Mouse (Mus musculus) cerebellum, postnatal 14 days (tissue): ENCODE results near the gene Zer1.
A peak's percentile ranks its signal among the peaks of the same experiment; 100 is the strongest.

ENCODE experiments used
- DNase-seq, 2 experiments: peaks; one replicate each; pipeline ENCODE4 v3.0.0; 2021; ENCODE audit warnings: mixed read lengths in 2 of 2

The Zer1 gene

DNA sequence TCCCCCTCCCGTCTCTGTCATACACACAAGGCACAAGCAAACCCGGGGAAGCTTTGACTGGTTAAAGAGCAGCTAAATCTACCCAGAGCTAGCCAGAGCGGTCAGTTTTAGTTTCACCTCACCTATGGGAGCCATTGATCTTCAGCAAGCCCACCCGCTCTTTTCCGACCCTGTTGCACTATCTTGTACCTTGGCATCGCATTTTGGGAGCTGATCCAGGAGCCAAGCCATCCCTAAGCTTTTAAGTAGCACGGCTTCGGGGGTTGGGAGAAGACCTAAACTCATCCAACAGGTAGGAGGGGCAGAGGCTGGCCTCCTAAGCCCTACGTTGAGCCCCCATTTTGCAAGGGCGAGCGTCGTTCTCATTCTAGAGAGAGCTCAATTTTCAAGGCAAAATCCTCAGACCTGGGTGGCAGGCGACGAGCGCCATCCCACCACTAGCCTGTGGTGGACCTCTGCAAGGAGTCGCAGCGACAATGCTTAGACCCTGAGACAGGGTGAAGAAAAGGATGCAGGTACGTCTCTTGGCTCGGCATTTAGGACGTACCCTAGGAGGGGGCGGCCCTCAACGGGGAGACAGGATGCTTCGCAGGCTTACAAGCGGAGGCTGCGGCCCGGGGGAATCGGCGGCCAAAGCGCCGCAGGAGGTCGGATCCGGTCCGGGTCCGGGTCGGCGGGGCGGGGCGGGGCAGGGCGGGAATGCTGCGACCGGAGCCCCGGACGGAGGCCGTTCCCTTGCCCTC is 485 bp downstream of the Zer1 start:
- DNase-seq: peak in 1 of 2 experiments; percentile 59

DNA sequence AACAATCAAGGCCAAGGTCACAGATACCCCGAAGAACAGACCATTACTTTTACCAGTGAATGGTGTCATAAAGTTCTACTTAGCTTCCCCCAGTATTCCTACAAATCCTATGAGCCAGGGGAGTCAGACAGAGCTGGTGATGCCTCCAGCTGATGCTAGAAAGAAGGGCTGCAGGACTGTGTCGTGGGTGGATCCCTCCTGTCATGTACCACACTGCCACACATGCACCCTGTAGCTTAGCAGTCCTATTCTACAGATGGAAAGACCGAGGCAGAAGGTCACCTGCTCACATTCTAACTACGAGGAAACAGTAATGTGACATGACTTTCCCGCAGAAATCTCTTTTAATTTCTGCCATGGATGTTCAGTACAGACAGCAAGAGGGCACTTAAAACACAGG is 1.6 kb downstream of the Zer1 start:
- no peak for DNase-seq

DNA sequence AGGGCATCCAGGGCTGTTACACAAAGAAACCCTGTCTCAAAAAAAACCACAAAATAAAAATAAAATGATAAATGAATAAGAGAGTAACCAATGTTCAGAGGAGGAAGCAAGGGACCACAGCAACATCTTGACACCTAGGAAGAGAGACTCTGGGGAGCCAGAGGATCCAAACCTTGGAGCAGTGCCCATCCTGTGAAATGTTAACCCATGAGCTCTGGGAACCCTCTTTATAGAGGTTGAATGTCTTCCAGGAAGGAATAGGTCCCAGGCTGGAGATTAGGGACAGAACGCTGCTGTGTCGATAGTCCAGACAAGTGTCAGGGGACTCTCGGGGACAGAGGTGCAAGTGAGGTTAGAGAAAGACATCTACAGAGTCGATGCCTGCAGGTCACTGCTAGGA is 4.1 kb downstream of the Zer1 start:
- DNase-seq: no peak

DNA sequence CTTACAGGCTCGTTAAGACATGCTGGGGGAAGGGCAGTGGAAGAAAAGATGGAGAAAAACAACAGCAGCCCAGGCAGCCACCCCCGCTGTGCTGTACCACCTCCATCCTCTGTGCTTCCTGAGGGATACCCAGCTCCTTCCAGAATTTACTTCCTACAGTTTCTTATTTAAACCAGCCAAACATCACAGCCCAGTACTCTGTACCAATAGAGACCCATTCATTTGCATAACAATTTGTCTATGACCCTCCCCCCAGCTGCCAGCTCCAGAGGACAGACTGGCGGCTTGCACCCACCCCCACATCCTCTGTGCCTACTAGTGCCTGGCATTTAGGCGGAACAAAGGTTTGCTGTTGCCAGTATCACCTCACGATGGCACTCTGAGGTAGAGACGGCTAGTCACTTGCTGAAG is 4.7 kb downstream of the Zer1 start:
- no peak for DNase-seq

DNA sequence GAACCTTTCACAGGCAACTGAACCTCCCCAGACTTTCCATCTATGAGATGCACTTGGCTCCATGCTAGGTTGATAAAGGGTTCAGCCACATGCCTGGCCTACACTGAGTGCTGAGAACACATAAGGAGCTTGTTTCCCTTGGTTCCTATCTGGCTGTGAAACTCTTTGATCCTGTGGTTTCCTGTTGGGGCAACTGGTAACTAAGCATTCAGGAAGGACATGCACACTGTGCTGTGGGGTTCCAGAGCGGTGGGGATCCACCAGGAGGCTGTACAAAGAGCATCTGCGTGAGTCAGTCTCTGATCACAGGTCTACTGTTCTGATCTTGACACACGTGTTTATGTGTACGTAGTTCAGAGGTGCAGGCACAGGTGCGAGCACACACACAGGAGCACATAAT is 11.8 kb downstream of the Zer1 start:
- DNase-seq: no peak

DNA sequence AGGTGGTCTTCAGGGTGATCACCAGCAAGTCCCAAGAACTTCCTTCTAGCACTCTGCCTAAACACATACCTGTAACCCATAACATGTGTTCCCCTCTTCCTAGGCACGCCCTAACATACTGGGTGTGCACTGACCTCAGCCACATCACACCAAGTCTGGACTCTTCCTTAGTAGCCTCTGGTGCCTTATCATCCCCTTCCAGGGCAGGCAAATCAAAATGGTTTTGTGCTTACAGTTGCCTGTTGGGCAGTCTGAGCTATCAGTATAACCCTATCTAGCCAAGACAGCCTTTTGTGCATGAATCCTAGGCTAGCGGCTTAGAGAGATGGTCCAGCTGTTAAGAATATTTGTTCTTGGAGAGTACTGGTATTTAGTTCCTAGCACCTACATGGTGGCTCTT is 12.9 kb downstream of the Zer1 start:
- no peak for DNase-seq

DNA sequence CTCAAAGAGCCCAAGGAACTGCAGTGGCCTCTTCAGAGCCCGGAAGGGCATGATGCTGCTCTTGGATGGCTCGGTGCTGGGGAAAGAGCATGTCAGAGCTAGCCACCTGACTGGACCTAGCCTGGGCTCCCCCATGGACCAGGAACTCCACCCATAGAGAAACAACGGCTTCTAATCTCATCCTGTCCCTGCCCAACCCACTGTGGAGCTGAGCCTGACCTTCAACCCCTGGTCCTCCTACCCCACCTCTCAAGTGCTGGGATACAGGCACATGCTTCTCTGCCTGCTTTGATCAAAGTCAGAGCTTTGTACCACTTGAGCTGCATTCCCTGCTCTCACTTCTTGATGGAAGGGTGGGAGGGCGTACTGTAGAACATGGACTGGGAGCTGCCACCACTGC is 16.1 kb downstream of the Zer1 start:
- no peak for DNase-seq

DNA sequence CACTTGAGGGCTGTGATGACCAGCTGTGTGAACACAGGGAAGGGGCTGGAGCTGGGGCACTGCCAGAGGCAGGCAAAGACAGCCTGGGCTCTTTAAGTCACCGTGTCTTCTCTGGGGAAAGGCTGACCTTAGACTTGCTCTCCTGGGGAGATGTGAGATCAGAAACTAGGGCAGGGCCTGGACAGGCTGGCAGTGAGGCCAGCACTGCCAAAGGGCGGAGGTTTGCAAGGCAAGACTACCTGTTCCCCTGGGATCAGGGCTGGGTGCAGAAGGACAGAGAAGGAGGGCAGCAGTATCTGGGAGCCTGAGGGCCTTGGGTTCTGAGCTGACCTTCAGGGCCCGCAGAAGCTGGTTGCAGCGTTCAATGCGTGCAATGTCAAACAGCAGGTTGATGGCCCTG is 16.7 kb downstream of the Zer1 start:
- no peak for DNase-seq

DNA sequence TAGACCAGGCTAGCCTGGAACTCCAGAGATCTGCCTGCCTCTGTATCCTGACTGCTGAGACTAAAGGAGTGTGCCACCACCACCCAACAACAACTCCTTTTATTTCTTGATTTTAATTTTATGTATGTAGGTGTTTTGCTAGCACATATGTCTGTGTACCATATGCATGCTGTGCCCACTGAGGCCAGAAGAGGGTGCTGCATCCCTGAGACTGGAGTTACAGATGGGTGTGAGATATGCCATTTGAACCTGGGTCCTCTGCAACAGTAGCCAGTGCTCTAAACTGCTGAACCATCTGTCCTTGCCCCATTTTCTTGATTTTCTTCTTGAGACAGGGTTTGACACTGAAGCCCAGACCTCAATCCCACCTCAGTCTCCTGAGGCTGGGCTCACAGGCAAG is 18.0 kb downstream of the Zer1 start:
- DNase-seq: peak; percentile 73 to 77

DNA sequence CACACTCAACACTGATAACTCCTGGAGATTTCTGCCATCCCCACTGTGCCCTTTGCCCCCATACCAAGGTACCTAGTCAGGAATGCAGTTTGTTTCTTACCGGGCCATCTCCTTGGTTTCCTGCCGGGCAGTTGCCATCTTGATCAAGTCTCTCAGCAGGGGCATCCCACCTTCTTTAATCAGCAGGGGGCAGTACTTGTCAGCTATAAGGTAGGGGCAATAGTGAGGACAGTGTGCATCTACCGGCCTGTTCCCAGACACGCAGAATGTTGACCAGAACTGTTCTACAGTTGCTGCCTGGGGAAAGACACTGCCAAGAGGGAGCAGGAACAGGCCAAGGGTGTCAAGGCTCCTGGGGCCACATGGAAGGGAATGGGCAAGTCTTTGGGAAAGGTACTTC is 24.2 kb downstream of the Zer1 start:
- no peak for DNase-seq

DNA sequence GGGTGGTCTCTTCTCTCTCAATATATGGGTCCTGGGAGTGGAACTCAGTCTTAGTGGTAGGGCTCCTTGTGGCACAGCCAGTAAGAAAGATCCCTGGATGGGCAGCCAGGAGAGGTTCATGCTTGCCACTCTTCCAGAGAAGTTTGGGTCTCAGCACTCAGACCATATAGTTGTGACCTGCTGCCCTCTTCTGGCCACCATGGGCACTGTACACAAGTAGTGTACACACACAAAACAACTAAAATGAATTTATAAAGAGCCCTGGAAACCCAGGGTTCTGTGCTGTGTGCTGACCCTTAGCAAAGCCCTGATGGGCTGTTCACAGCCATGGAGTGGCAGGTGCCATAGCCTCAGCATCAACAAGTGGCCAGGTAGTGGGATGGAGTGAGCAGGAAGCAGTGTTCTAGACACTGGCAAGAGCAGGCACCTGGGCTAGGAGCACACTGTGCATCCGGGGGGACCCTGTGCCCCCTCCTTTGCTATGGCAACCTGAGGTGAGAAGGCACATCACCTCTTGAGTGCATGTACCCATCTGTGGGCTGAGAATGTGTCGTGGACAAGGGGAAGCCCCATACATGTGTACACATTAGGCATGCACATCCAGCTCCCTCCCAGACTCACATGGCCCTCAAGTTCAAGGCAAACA is 28.4 kb downstream of the Zer1 start:
- peak; percentile 73 to 79 for DNase-seq

DNA sequence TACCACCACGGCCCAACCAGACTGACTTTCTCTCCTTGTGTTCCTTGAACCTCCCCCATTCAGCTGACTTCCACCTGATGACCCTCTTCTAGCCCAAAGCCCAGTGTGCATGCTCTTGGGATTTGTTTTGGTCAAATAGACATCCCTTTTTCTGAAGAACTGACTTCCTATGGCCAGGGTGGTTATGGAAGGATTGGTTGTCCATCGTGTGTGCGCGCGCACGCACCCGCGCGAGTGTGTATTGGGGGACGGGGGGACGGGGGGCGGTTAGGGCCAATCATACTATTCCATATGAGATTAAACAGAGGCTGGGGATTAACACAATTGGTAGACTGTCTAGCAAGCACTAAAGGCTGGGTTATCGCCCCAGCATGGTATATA is 30.2 kb downstream of the Zer1 start:
- no peak for DNase-seq

DNA sequence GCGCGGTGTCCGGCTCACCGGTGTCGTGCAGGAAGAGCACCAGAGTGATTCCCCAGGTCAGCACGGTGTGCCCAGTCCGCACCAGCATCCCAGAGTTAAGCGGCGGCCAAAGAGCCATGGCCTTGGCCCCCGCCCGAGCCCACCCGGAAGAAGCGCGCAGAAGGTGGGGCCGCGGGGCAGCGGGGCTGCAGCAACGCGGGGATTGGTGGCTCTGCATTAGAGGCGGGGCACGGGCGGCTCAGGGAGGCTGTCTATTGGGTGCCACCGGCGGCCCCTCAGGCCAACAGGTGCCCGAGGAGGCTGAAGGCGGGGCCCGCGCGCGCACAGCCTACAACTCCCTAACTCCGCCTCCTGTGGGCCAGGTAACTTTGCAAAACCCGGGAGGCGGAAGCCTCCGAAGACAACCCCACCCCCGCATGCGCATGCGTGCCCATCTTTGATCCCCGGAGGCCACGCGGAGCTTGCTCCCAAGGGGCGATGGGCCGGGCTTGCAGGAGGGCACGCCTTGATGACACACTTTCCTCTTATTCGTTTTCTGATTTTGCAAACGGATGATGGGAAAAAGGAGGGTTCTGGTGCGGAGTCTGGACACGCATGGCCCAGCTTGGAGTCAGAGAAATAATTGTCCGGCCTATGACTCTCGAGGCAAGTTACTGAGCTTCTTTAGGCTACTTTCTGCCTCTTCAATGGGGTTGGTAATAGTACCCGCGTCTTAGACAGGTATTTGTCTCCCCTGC is 30.7 kb downstream of the Zer1 start, which contains the start of gene Zdhhc12:
Zdhhc12 (minus strand) TSS at position 178 of the 737 bp plus-strand sequence.
- peak; percentile 92 to 95 for DNase-seq

DNA sequence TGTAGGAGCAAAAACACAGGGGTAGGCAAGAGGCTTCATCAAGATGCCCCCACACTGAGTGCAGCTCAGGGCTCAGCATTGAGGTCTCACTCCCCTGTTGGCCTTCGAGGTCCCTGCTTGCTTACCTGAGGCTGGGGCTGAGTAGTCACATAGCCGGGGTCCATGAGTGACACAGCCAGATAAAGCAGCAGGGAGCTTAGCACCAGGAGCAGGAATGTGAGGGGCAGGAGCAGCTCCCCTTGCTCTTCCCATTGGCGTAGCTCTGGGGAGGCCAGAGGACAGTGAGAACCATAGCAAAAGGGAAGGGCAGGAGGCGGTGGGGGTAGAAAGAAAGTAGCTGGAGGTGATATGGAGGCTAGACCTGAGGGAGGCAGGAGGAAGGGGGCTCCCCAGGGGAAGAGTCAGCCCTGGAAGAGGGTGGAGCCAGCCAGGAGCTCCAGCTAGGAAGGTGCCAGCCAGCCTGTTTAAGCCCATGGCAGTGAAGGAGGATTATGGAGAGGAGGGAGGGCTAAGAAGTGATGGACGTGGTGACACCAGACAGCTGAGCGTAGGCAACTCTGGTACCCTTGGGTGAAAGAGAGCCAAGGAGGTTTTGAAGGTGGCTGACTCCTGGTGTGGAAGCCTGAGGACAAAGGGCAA is 32.0 kb downstream of the Zer1 start:
- DNase-seq: no peak

DNA sequence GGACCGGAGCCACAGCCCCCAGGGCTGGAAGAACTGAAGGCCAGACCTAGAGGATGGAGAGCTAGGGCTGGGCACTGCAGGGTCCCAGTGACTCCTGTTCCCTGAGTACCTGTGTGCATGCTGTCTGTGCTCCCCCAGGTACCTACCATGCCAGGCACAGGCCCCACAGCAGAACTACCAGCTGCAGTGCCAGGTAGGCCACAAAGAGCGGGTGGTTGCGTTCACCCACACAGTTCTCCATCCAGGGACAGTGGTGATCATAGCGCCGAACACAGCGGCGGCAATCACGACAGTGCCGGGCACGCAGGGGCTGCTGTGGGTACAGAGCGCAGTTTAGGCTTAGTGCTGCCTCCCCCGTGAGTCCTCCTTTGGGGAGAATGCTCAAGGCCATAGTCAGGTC is 32.9 kb downstream of the Zer1 start:
- no peak for DNase-seq

DNA sequence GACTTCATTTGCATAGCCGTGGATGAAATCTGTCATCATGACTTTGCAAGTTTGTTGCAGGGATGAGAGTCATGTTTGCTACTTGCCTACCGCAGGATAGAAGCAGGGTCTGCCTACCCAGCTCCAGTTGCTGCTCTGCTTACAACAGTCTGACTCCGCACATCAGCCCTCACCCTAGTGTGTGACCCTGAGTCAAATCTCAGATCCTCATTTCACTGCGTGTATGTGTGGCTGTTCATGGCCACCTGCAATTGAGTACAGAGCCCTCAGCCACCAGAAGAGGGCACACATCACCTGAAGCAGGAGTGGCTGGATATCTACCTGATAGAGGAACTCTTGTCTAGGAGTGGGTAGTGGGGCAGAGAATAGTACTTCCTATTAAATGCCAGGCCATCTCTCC is 37.1 kb downstream of the Zer1 start:
- no peak for DNase-seq

DNA sequence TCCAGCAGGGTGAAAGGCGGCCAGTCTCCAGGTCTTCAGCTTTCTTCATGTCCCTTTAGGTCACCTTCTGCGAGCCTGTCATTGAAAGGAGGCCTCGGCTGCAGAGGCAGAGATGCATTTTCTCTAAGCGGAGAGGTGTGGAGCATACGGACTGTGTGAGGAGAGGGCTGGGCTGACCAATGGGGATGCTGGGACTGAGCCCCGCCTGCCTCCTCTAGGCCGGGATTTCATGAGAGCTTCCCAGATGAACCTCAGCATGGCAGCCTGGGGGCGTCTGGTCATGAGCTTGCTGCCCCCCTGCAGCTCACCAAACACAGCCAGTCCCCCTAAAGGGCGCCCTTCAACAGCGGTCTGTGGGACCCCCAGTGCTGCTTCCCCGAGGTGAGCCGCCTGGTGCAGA is 39.8 kb downstream of the Zer1 start:
- no peak for DNase-seq

DNA sequence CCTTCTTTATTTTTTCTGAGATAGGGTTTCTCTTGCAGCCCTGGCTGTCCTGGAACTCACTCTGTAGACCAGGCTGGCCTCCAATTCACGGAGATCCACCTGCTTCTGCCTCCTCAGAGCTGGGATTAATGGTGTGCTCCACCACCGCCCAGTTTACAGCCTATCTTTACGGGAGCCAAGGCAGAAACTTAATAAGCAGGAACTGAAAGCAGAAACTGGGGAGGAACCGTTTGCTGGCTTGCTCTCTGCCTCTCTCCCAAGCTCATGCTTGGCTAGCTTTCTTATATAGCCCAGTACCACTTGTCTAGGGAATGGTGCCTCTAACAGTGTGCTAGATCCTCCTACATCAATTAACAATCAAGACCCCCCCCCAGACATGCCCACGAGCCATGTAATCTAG is 40.3 kb downstream of the Zer1 start:
- DNase-seq: no peak

DNA sequence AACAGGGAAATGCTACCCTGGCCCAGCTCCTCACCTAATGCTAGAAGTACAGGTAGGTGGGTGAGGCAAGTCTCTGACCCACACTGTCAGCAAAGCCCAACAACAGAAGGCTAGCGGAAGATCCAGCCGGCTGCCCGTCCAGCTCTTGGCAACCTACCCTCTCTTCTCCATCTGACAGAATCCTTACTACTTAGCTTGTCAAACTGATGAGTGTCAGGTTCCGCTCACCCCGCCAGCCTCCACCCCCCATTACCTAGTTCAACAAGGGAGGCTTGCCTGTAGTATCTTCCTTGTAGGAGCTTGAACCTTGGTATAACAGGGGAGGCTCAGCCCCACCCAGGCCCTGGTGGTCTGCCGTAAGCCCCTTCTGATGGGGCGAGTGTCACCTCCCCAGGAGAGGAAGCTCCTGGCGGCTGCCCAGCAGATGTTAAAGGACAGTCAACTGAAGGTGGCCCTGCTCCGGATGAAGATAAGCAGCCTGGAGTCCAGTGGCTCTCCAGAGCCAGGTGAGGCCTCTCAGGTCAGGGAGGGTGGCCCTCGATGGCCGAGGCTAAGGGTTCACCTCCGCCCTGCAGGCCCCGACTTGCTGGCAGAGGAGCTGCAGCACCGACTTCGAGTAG is 44.1 kb downstream of the Zer1 start:
- DNase-seq: no peak

DNA sequence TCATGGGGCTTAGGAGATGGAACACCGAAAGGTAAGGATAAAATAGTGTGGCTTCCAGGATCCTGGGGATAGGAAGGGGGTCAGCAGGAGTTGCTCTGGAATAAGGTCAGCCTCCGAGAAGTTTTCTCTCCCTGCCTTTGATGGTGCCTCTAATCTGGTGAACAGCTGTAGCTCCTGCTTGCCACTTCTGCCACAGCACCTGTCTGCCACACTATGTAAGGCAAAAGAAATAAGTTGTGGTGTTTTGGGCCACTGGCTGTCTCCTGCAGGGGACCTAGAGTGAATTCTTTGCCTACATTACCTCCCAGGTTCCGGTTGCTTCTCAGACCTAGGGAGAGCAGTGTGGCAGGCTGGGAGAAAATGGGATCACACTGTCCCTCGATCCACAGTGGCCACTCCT is 45.6 kb downstream of the Zer1 start:
- no peak for DNase-seq

DNA sequence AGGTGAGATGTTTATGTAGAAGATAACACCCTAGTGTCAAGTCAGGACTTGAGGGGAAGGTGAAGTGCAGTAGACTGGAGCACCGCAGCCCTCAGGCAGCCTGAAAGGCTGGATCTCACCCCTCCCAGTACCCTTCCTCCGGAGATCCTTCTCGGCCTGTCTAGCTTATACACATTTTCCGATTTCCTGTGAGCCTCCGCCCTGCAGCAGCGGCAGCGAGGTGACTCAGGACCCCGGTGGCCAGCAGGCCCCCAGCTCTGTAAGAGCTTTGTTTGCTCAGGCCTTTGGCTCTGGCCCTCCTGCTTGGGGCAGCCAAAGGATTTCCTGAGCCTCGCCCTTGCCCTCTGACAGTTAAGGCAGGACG is 46.1 kb downstream of the Zer1 start:
- no peak for DNase-seq

DNA sequence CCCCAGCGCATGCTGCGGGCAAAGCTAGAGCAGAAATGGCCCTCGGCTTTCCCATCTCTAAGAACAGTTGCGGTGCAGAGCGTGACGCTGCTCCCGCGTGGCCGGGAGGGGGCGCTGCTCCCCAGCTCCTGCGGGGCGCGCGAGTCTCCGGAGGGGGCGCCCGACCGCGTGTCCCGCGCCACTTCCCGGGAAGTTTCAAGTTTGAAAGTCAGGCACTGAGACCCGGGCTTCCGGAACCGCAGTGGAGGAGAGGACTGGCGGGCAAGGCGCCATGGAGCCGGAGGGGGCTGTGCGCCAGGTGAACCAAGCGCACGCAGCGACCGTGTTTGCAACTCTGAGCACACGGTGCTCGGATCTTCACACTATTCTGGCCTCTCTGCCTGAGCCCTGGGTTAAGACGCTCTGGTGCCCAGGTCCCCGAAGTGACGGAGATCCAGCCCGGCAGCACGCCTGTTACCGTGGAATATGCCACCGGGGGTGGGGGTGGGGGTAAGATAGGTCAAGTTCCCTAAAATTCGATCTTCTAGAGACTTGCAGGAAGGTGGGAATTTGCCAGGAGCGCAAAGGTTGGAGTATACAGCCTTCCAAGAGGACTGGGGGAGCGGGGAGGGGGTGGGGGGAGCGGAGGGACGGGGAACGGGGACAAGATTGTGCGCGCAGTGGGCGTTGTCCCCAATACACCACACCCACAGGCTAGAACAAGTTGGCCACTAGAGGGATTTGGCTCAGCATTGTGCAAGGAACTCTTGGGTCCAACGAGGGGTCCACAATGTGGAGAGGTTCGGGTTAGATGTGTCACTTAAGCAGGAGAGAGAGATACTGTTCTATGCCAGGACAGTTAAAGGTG is 46.7 kb downstream of the Zer1 start, which contains the start of gene Pkn3:
Pkn3 (plus strand) TSS at position 183 of the 847 bp plus-strand sequence.
- DNase-seq: peak; percentile 88 to 89
